Mouse (Mus musculus): ENCODE measurements around the gene Zfp112.

DNA sequence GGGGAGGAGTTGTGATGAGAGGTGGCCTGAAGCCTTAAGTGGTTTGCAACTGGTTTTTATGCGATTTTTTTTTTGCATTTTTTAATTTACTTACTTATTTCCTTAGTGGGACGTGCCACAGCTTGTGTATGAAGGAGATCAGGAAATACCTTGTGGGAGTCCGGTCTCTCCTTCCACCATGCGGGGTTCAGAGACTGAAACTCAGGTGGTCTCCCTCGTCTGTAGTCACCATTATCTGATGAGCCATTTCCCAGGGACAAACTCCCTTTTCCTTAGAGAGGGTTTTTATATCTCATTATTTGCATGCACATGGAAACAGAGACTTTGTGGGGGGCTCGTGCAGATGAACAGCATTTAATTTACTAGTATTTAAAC is 63.2 kb downstream of the Zfp112 start:
- TF ChIP-seq CTCF (IDR thresholded peaks at IDR 0.05) (no peak), EP300 (IDR thresholded peaks at IDR 0.05) (no peak)
